Mouse (Mus musculus): ENCODE measurements at regions not wholly inside any gene's neighbourhood (a gene's known extent, or its start where the extent isn't known, plus 50 kb on each side); places are given as distances from the start of the nearest gene placed in this dataset.

DNA sequence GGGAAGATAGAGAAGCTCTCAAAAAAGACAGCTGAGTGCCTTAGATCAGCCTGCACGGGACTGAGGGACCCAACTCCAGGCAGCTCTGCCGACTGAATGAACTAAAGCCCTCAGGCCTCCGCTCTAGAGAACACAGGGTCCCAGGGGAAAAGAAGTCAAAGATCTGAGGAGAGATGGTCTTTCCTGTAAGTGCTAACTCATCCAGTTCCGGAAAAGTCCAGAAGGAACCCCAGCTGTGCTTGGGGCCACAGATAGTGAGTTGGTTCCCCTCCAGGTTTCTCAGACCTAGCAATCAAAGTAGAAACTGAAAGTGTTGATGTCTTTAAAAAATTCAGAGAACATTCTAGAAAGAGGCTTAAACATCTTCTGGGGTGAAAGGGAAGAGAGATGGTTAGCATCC, 220.0 kb downstream of the Rybp start:
- WGBS = 67% methylated on average over 4 of the region's 4 CpGs
- H3K27me3 ChIP-seq (ENCODE audit: control insufficient read depth, insufficient read depth, low read length) = peaks cover 15% of the 10 kb centered on the region; the same call in 1 of the 2 replicates
- DNase-seq (ENCODE audit: low spot score) = no peak

DNA sequence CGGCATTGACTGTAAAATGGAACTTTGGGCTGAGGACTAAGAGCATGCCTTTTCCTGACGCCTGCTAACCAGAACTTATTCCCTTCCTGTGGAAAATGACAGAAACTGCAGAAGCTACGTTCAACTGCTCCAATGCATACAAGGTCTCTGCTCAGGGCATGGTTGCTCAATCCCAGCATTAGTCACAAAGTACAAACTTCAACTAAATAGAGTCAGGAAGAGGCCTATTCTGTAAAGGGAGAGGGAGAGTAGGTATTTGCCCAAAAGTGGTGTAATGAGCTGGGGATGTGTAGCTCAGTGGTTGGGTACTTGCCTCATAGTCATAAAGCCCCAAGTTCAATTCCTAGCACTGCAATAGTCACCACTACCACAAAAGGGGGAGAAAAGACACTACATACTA, 221.7 kb downstream of the Rybp start:
- H3K9me3 ChIP-seq (replicated peaks; ENCODE audit: control insufficient read depth, low read length) = no peaks in the 10 kb centered on the region
- no peak overlapping the region for H3K27ac ChIP-seq (ENCODE audit: low read depth)
- DNase-seq (ENCODE audit: low spot score) (no peak), ATAC-seq (ENCODE audit: insufficient read depth, low read depth) (no peak)
- H3K9ac ChIP-seq (replicated peaks; ENCODE audit: low read depth, low read length) = no peak overlapping the region
- H3K4me1 ChIP-seq (ENCODE audit: control insufficient read depth, insufficient read depth) = no peaks in the 10 kb centered on the region
- no peak overlapping the region for H3K4me3 ChIP-seq (ENCODE audit: low read depth, low read length)
- H3K27me3 ChIP-seq (ENCODE audit: control insufficient read depth, insufficient read depth, low read length) = peaks cover 17% of the 10 kb centered on the region; the same call in 1 of the 2 replicates
- no peak for TF ChIP-seq CTCF (IDR thresholded peaks at IDR 0.05; ENCODE audit: low read depth)
- no peak for TF ChIP-seq EP300 (IDR thresholded peaks at IDR 0.05; ENCODE audit: low read depth)
- H3K36me3 ChIP-seq (replicated peaks; ENCODE audit: control insufficient read depth, insufficient read depth, low read length) = no peaks in the 10 kb centered on the region
- no peak overlapping the region for H3K4me2 ChIP-seq (ENCODE audit: low read depth, low read length)
- WGBS = 78% methylated on average over 3 of the region's 3 CpGs

More for the DNA sequence above, 220.0 kb downstream of the Rybp start:
- no peaks in the 10 kb centered on the region for H3K9me3 ChIP-seq (replicated peaks; ENCODE audit: control insufficient read depth, low read length)
- no peaks in the 10 kb centered on the region for H3K36me3 ChIP-seq (replicated peaks; ENCODE audit: control insufficient read depth, insufficient read depth, low read length)
- H3K4me1 ChIP-seq (ENCODE audit: control insufficient read depth, insufficient read depth) = peaks cover 2% of the 10 kb centered on the region; the same call in 1 of the 2 replicates
- H3K4me3 ChIP-seq (ENCODE audit: low read depth, low read length) = no peak overlapping the region
- no peak overlapping the region for H3K4me2 ChIP-seq (ENCODE audit: low read depth, low read length)
- ATAC-seq (ENCODE audit: insufficient read depth, low read depth) = no peak
- TF ChIP-seq CTCF (IDR thresholded peaks at IDR 0.05; ENCODE audit: low read depth) (no peak), EP300 (IDR thresholded peaks at IDR 0.05; ENCODE audit: low read depth) (no peak)
- H3K27ac ChIP-seq (ENCODE audit: low read depth) = no peak overlapping the region
- no peak overlapping the region for H3K9ac ChIP-seq (replicated peaks; ENCODE audit: low read depth, low read length)

DNA sequence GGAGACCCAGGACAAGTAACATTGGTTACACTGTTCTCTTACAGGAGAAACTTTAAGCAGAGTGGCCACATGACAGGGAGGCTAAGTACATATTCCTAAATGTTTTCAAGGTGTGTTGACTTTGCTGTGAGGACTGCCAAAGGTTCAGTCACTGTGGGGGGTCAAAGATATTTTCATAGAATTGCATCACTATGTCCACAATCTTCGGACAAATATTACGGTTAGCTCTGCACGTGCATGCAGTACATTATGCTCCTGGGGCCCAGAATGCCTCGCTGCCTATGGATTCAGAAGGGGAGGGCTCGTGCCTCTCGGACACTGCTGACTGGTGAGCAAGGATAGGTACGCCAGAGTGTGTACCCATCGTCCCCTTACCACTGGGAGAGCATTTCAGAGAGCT, 224.3 kb downstream of the Rybp start:
- no peak overlapping the region for H3K27ac ChIP-seq (ENCODE audit: low read depth)
- H3K36me3 ChIP-seq (replicated peaks; ENCODE audit: control insufficient read depth, insufficient read depth, low read length) = no peaks in the 10 kb centered on the region
- no peak overlapping the region for H3K4me2 ChIP-seq (ENCODE audit: low read depth, low read length)
- TF ChIP-seq EP300 (IDR thresholded peaks at IDR 0.05; ENCODE audit: low read depth) (no peak), CTCF (IDR thresholded peaks at IDR 0.05; ENCODE audit: low read depth) (no peak)
- 83% methylated on average over 8 of the region's 8 CpGs for WGBS
- H3K9me3 ChIP-seq (replicated peaks; ENCODE audit: control insufficient read depth, low read length) = no peaks in the 10 kb centered on the region
- ATAC-seq (ENCODE audit: insufficient read depth, low read depth) (no peak), DNase-seq (ENCODE audit: low spot score) (no peak)
- no peak overlapping the region for H3K9ac ChIP-seq (replicated peaks; ENCODE audit: low read depth, low read length)
- H3K4me1 ChIP-seq (ENCODE audit: control insufficient read depth, insufficient read depth) = 0 out of 2 replicates have a peak, but pooled peaks cover 8% of the 10 kb centered on the region
- H3K27me3 ChIP-seq (ENCODE audit: control insufficient read depth, insufficient read depth, low read length) = peaks cover 27% of the 10 kb centered on the region
- no peak overlapping the region for H3K4me3 ChIP-seq (ENCODE audit: low read depth, low read length)

DNA sequence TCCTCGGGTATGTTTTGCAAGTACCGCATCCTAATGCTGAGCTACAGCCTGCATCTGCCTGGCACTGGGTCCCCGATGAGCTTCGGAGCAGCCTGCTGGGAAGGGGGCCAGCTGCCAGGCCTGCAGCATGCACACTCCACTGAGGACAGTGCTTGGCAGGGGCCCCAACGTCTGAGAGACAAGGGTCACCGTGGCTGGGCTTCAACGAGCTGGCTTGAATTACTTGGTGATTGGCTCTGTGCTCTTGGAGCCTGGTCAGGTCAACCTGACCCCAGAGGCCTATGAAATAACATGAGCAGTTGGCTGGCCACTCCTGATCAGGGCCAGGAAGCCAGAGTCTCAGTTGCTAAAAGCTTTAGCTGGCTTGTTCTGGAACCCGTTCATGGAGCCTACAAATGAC, 227.5 kb downstream of the Rybp start:
- H3K9ac ChIP-seq (replicated peaks; ENCODE audit: low read depth, low read length) = no peak overlapping the region
- 37% methylated on average over 8 of the region's 8 CpGs for WGBS
- H3K27me3 ChIP-seq (ENCODE audit: control insufficient read depth, insufficient read depth, low read length) = peaks cover 37% of the 10 kb centered on the region
- 0 out of 2 replicates have a peak, but pooled peaks cover 8% of the 10 kb centered on the region for H3K4me1 ChIP-seq (ENCODE audit: control insufficient read depth, insufficient read depth)
- TF ChIP-seq EP300 (IDR thresholded peaks at IDR 0.05; ENCODE audit: low read depth) (no peak), CTCF (IDR thresholded peaks at IDR 0.05; ENCODE audit: low read depth) (no peak)
- H3K36me3 ChIP-seq (replicated peaks; ENCODE audit: control insufficient read depth, insufficient read depth, low read length) = no peaks in the 10 kb centered on the region
- H3K27ac ChIP-seq (ENCODE audit: low read depth) = no peak overlapping the region
- H3K4me2 ChIP-seq (ENCODE audit: low read depth, low read length) = no peak overlapping the region
- ATAC-seq (ENCODE audit: insufficient read depth, low read depth) = peak; percentile 88
- peak; percentile 53 for DNase-seq (ENCODE audit: low spot score)
- no peak overlapping the region for H3K4me3 ChIP-seq (ENCODE audit: low read depth, low read length)
- H3K9me3 ChIP-seq (replicated peaks; ENCODE audit: control insufficient read depth, low read length) = no peaks in the 10 kb centered on the region

DNA sequence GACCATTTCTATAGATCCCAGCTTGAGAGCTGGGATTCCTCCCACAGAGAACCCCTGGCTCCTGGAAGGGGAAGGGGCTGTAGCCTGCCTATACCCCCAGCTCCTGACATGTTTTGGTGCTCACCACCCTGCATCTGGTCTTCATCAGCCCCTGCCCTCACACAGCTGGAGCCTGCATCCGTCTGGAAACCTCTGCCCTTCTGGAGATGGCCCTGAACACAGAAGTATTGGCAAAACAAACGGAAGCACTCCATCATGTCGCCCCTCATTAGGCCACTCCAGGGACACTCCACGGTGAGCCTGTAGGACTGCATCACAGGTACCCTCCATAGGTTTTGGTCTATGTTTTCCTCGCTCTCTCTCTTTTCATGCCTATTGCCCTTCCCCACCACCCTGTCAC, 231.3 kb downstream of the Rybp start:
- H3K27me3 ChIP-seq (ENCODE audit: control insufficient read depth, insufficient read depth, low read length) = peaks cover 34% of the 10 kb centered on the region
- WGBS = 74% methylated on average over 5 of the region's 5 CpGs
- no peak for ATAC-seq (ENCODE audit: insufficient read depth, low read depth)
- DNase-seq (ENCODE audit: low spot score) = no peak
- no peaks in the 10 kb centered on the region for H3K36me3 ChIP-seq (replicated peaks; ENCODE audit: control insufficient read depth, insufficient read depth, low read length)
- TF ChIP-seq EP300 (IDR thresholded peaks at IDR 0.05; ENCODE audit: low read depth) (no peak), CTCF (IDR thresholded peaks at IDR 0.05; ENCODE audit: low read depth) (no peak)
- H3K9ac ChIP-seq (replicated peaks; ENCODE audit: low read depth, low read length) = no peak overlapping the region
- H3K27ac ChIP-seq (ENCODE audit: low read depth) = no peak overlapping the region
- no peak overlapping the region for H3K4me2 ChIP-seq (ENCODE audit: low read depth, low read length)
- no peaks in the 10 kb centered on the region for H3K9me3 ChIP-seq (replicated peaks; ENCODE audit: control insufficient read depth, low read length)
- H3K4me3 ChIP-seq (ENCODE audit: low read depth, low read length) = no peak overlapping the region
- 0 out of 2 replicates have a peak, but pooled peaks cover 19% of the 10 kb centered on the region for H3K4me1 ChIP-seq (ENCODE audit: control insufficient read depth, insufficient read depth)
